8 mouse cellular contexts compared by ENCODE assay signal in the genomic region with DNA sequence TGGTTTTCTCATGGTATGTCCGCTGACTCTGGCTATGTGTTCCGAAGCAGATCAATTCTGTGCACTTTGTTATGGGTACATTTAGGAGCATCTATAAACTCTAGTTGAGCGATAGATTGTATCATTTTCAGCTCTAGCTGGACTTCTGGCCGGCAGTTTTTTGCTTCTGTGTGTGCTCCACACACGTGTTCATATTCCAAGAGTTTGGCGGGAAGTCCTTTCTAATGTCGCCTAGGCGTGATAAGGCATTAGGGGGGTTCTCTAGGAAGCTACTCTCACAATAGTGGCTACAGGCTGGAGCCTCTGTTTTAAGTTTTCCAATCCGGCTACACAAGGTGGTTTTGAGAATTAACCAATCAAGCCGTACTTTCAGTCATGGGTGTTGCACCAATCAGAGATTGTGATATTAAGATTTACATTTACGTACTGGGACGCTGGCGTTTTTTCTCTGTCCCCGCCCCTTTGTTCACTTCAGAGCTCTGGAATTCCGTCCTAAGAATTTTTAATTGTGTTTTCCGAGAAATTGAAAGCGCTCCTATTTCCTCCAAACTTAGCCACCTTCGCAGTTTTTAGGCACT. TPM values are rescaled to one million over a fixed set of nuclear protein-coding genes. Genes with fewer than 3 reads are reported as not detected.
DNase-seq lines count a peak whose midpoint lies in the region; ATAC-seq and TF ChIP-seq lines count a peak whose summit lies in the region.

No protein-coding gene starts in this region.

- peak; percentile 12; the same call in 1 of the 2 replicates for TF ChIP-seq POLR2A in cerebellum, adult 2 months (IDR thresholded peaks at IDR 0.05; ENCODE audit: borderline replicate concordance, insufficient read depth, low read length)

- WGBS in cerebellum, adult 2 months: under 1% methylated on average over 18 of the region's 18 CpGs
- under 1% methylated on average over 18 of the region's 18 CpGs for WGBS in forebrain, postnatal 0 days
- under 1% methylated on average over 18 of the region's 18 CpGs for WGBS in hindbrain, embryonic 12.5 days
- WGBS in lung, postnatal 0 days: under 1% methylated on average over 18 of the region's 18 CpGs

- TF ChIP-seq CTCF in cerebellum, adult 2 months (IDR thresholded peaks at IDR 0.05; ENCODE audit: borderline replicate concordance, insufficient read depth, low read depth, low read length): no peak
- no peak for TF ChIP-seq CTCF in forebrain, postnatal 0 days (IDR thresholded peaks at IDR 0.05; ENCODE audit: low read depth)
- no peak for TF ChIP-seq CTCF in lung, postnatal 0 days (IDR thresholded peaks at IDR 0.05)

- no peaks in the 10 kb centered on the region for H3K9me3 ChIP-seq in forebrain, postnatal 0 days (ENCODE audit: low read length)
- H3K9me3 ChIP-seq in hindbrain, embryonic 12.5 days (replicated peaks): no peaks in the 10 kb centered on the region
- no peaks in the 10 kb centered on the region for H3K9me3 ChIP-seq in lung, postnatal 0 days (ENCODE audit: low read length)

- peak; percentile 75 for ATAC-seq in forebrain, postnatal 0 days
- ATAC-seq in hindbrain, embryonic 12.5 days (ENCODE audit: low FRiP score): peak; percentile 81
- peak; percentile 70 for ATAC-seq in lung, postnatal 0 days

- H3K36me3 ChIP-seq in forebrain, postnatal 0 days (ENCODE audit: insufficient read depth): no peaks in the 10 kb centered on the region
- H3K36me3 ChIP-seq in hindbrain, embryonic 12.5 days: no peaks in the 10 kb centered on the region
- no peaks in the 10 kb centered on the region for H3K36me3 ChIP-seq in lung, postnatal 0 days (ENCODE audit: insufficient read depth, low read length)

- H3K27me3 ChIP-seq in cerebellum, adult 2 months (ENCODE audit: control insufficient read depth, insufficient read depth, low read length): no peaks in the 10 kb centered on the region
- H3K27me3 ChIP-seq in forebrain, postnatal 0 days (ENCODE audit: insufficient read depth, low read length): no peaks in the 10 kb centered on the region
- H3K27me3 ChIP-seq in hindbrain, embryonic 12.5 days: no peaks in the 10 kb centered on the region
- no peaks in the 10 kb centered on the region for H3K27me3 ChIP-seq in lung, postnatal 0 days (replicated peaks; ENCODE audit: insufficient read depth, low read length)

- H3K4me1 ChIP-seq in cerebellum, adult 2 months (ENCODE audit: control insufficient read depth, insufficient read depth, low read length): peaks cover 2% of the 10 kb centered on the region; the same call in 1 of the 2 replicates
- H3K4me1 ChIP-seq in forebrain, postnatal 0 days (ENCODE audit: insufficient read depth): 0 out of 2 replicates have a peak, but pooled peaks cover 1% of the 10 kb centered on the region
- H3K4me1 ChIP-seq in hindbrain, embryonic 12.5 days: peaks cover 13% of the 10 kb centered on the region
- no peaks in the 10 kb centered on the region for H3K4me1 ChIP-seq in lung, postnatal 0 days (ENCODE audit: insufficient read depth, low read depth, low read length)

- H3K4me2 ChIP-seq in forebrain, postnatal 0 days (ENCODE audit: low read depth): peak overlapping the region; percentile 99
- peak overlapping the region; percentile 98 for H3K4me2 ChIP-seq in hindbrain, embryonic 12.5 days (replicated peaks)
- H3K4me2 ChIP-seq in lung, postnatal 0 days (replicated peaks; ENCODE audit: low read depth, low read length): peak overlapping the region; percentile 98

- peak overlapping the region; percentile 61 for H3K4me3 ChIP-seq in cerebellum, adult 2 months (replicated peaks; ENCODE audit: insufficient read depth, low read depth, low read length)
- peak overlapping the region; percentile 51 for H3K4me3 ChIP-seq in forebrain, postnatal 0 days (ENCODE audit: low read depth, low read length)
- H3K4me3 ChIP-seq in hindbrain, embryonic 12.5 days: peak overlapping the region; percentile 46
- peak overlapping the region; percentile 56 for H3K4me3 ChIP-seq in lung, postnatal 0 days (ENCODE audit: low read depth, low read length)

- peak; percentile 65; the same call in 1 of the 2 replicates for TF ChIP-seq EP300 in lung, postnatal 0 days (IDR thresholded peaks at IDR 0.05)

- peak; percentile 90 for DNase-seq in NIH3T3 (ENCODE audit: low read depth)
- peak; percentile 61 to 87 for DNase-seq in cerebellum, adult 2 months
- DNase-seq in forebrain, postnatal 0 days: peak; percentile 92
- DNase-seq in layer of hippocampus, postnatal 14 days (ENCODE audit: low spot score in 2 of 2): peak; percentile 63 to 89
- DNase-seq in lung, postnatal 0 days (ENCODE audit: low spot score): peak; percentile 98
- peak; percentile 92 for DNase-seq in retina, embryonic 14.5 days (ENCODE audit: low spot score)
- peak; percentile 91 for DNase-seq in yolk sac, embryonic 10.5 days (ENCODE audit: low spot score)

- peak overlapping the region; percentile 56 for H3K9ac ChIP-seq in forebrain, postnatal 0 days
- peak overlapping the region; percentile 72 for H3K9ac ChIP-seq in hindbrain, embryonic 12.5 days
- peak overlapping the region; percentile 66 for H3K9ac ChIP-seq in lung, postnatal 0 days (replicated peaks; ENCODE audit: low read depth)

- H3K27ac ChIP-seq in cerebellum, adult 2 months (ENCODE audit: insufficient read depth, low read length): peak overlapping the region; percentile 41; the same call in 1 of the 2 replicates
- peak overlapping the region; percentile 82 for H3K27ac ChIP-seq in forebrain, postnatal 0 days (ENCODE audit: low read depth, low read length)
- H3K27ac ChIP-seq in hindbrain, embryonic 12.5 days: peak overlapping the region; percentile 89
- peak overlapping the region; percentile 94 for H3K27ac ChIP-seq in lung, postnatal 0 days (ENCODE audit: low read length)

RNA-seq across cellular contexts. Expression of a gene that starts 2.9 kb away (rescaled TPM):
- polyA plus RNA-seq in cerebellum, adult 2 months (2012; rRNA removed): 0.05 and 0.14 TPM in 2 replicates
- total RNA-seq in forebrain, postnatal 0 days (2014; rRNA removed): 48.5 and 66.7 TPM in 2 replicates
- polyA plus RNA-seq in forebrain, postnatal 0 days (2015; fragmentation: Nextera tagmentation; extraction: Ambion mirVana): 0.12 and 0.18 TPM in 2 replicates
- 0.23 and 0.39 TPM in 2 replicates for polyA plus RNA-seq in hindbrain, embryonic 12.5 days (2016; fragmentation: Nextera tagmentation; extraction: Ambion mirVana)
- total RNA-seq in layer of hippocampus, postnatal 14 days (2021): 1 to 10 TPM; 4.6 to 4.8 TPM
- 0.11 TPM in 2 replicates for polyA plus RNA-seq in lung, postnatal 0 days (2015; fragmentation: Nextera tagmentation; extraction: Ambion mirVana)

RNA-seq across cellular contexts. Expression of a gene that starts 4.5 kb away (rescaled TPM):
- 4.7 and 7.0 TPM in 2 replicates for polyA plus RNA-seq in cerebellum, adult 2 months (2012; rRNA removed)
- total RNA-seq in forebrain, postnatal 0 days (2014; rRNA removed): 586 and 753 TPM in 2 replicates
- polyA plus RNA-seq in forebrain, postnatal 0 days (2015; fragmentation: Nextera tagmentation; extraction: Ambion mirVana): 0.70 TPM in 1 of 2 replicates, not detected in the other
- polyA plus RNA-seq in hindbrain, embryonic 12.5 days (2016; fragmentation: Nextera tagmentation; extraction: Ambion mirVana): 1.4 TPM in 1 of 2 replicates, not detected in the other
- total RNA-seq in layer of hippocampus, postnatal 14 days (2021): 100 to 1,000 TPM; 122 to 142 TPM
- 0.55 TPM in 1 of 2 replicates, not detected in the other for polyA plus RNA-seq in lung, postnatal 0 days (2015; fragmentation: Nextera tagmentation; extraction: Ambion mirVana)

RNA-seq across cellular contexts. Expression of a gene that starts 6.2 kb away (rescaled TPM):
- polyA plus RNA-seq in cerebellum, adult 2 months (2012; rRNA removed): 1.5 and 3.2 TPM in 2 replicates
- total RNA-seq in forebrain, postnatal 0 days (2014; rRNA removed): 180 and 204 TPM in 2 replicates
- 1.9 and 2.0 TPM in 2 replicates for polyA plus RNA-seq in forebrain, postnatal 0 days (2015; fragmentation: Nextera tagmentation; extraction: Ambion mirVana)
- polyA plus RNA-seq in hindbrain, embryonic 12.5 days (2016; fragmentation: Nextera tagmentation; extraction: Ambion mirVana): 4.4 and 5.6 TPM in 2 replicates
- total RNA-seq in layer of hippocampus, postnatal 14 days (2021): 10 to 100 TPM; 60.0 to 69.0 TPM
- 1.6 and 1.7 TPM in 2 replicates for polyA plus RNA-seq in lung, postnatal 0 days (2015; fragmentation: Nextera tagmentation; extraction: Ambion mirVana)

RNA-seq across cellular contexts. Expression of a gene that starts 12.1 kb away (rescaled TPM):
- 0.32 and 0.33 TPM in 2 replicates for polyA plus RNA-seq in cerebellum, adult 2 months (2012; rRNA removed)
- total RNA-seq in forebrain, postnatal 0 days (2014; rRNA removed): 116 and 119 TPM in 2 replicates
- 0.17 and 0.47 TPM in 2 replicates for polyA plus RNA-seq in forebrain, postnatal 0 days (2015; fragmentation: Nextera tagmentation; extraction: Ambion mirVana)
- 0.66 and 1.4 TPM in 2 replicates for polyA plus RNA-seq in hindbrain, embryonic 12.5 days (2016; fragmentation: Nextera tagmentation; extraction: Ambion mirVana)
- 10 to 100 TPM; 19.7 to 24.2 TPM for total RNA-seq in layer of hippocampus, postnatal 14 days (2021)
- polyA plus RNA-seq in lung, postnatal 0 days (2015; fragmentation: Nextera tagmentation; extraction: Ambion mirVana): 0.32 and 0.33 TPM in 2 replicates

RNA-seq across cellular contexts. Expression of a gene that starts 12.7 kb away (rescaled TPM):
- polyA plus RNA-seq in cerebellum, adult 2 months (2012; rRNA removed): 0.33 and 0.34 TPM in 2 replicates
- 12.5 and 17.0 TPM in 2 replicates for total RNA-seq in forebrain, postnatal 0 days (2014; rRNA removed)
- 0.17 TPM in 1 of 2 replicates, not detected in the other for polyA plus RNA-seq in forebrain, postnatal 0 days (2015; fragmentation: Nextera tagmentation; extraction: Ambion mirVana)
- polyA plus RNA-seq in hindbrain, embryonic 12.5 days (2016; fragmentation: Nextera tagmentation; extraction: Ambion mirVana): 0.37 and 0.57 TPM in 2 replicates
- total RNA-seq in layer of hippocampus, postnatal 14 days (2021): 1 to 10 TPM; 1.2 to 1.9 TPM
- polyA plus RNA-seq in lung, postnatal 0 days (2015; fragmentation: Nextera tagmentation; extraction: Ambion mirVana): 0.12 TPM in 1 of 2 replicates, not detected in the other

Comparison
In these comparisons a context has a peak if more than half of its experiments do, and no peak if none do; other contexts are left out.
1. Peak in every context shown above with its lines: DNase-seq, ATAC-seq, H3K4me3 ChIP-seq and H3K27ac ChIP-seq.
2. H3K27ac ChIP-seq: peak in every context shown above with its lines; median percentile 94 in lung, postnatal 0 days; 89 in hindbrain, embryonic 12.5 days; 82 in forebrain, postnatal 0 days; 41 in cerebellum, adult 2 months.